Mouse (Mus musculus): Measurements from ENCODE around the gene Fgfr2. TPM values are rescaled to one million over a fixed set of nuclear protein-coding genes. Genes with fewer than 3 reads are reported as not detected.
A peak's percentile ranks its signal among the peaks of the same experiment; 100 is the strongest.

Fgfr2 gene
- polyA plus RNA-seq, 1 experiment = 114 TPM

DNA sequence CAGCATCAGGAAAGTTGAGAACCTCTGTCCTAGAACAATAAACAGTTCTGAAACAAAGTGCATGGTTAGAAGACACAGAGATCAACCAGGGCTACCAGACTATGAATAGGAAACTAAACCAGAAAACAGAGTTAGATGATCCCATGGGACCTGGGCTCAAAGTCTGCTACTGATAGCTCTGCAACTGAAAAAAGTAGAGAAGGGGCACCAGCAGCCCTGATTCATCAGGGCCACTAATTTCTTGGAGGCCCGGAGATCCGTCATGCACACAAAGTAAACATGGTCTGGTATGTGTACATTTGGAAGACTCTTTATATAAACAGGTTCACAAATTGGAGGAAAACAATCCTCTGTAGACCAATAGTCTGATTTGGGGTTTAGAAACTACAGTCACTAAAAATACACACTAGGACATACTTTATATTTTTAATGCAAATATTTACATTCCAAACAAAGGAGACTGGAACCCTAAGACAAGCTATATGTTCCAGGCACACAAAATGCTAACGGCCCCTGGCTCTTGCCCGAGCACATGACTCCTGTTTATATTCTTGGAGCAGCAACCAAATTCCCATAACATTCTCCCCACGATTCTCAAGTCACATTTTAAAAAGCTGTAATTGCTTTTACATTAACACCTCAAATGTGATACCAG is 814.5 kb downstream of the Fgfr2 start:
- TF ChIP-seq POLR2A (IDR thresholded peaks at IDR 0.05; ENCODE audit: borderline replicate concordance, extremely low read depth, low read depth, low read length) (no peak), CTCF (IDR thresholded peaks at IDR 0.05; ENCODE audit: insufficient read depth, low read length) (no peak)
- Histone ChIP-seq H3K4me3 (replicated peaks; ENCODE audit: extremely low read depth, low read depth, low read length) (no peak overlapping the region), H3K4me1 (ENCODE audit: control insufficient read depth, insufficient read depth, low read length) (peaks cover 29% of the 10 kb centered on the region)
- WGBS = 31% methylated on average over 5 of the region's 5 CpGs
- DNase-seq = no peak

- WGBS = 50% methylated on average over 6 of the region's 6 CpGs
- no peak overlapping the region for H3K4me3 ChIP-seq (replicated peaks; ENCODE audit: extremely low read depth, low read depth, low read length)
- no peak for DNase-seq
- H3K4me1 ChIP-seq (ENCODE audit: control insufficient read depth, insufficient read depth, low read length) = peaks cover 27% of the 10 kb centered on the region
- TF ChIP-seq CTCF (IDR thresholded peaks at IDR 0.05; ENCODE audit: insufficient read depth, low read length) (no peak), POLR2A (IDR thresholded peaks at IDR 0.05; ENCODE audit: borderline replicate concordance, extremely low read depth, low read depth, low read length) (no peak)
These were observed 815.4 kb downstream of the Fgfr2 start for GRCm38 (mm10) chr7:132307722-132308271.

DNA sequence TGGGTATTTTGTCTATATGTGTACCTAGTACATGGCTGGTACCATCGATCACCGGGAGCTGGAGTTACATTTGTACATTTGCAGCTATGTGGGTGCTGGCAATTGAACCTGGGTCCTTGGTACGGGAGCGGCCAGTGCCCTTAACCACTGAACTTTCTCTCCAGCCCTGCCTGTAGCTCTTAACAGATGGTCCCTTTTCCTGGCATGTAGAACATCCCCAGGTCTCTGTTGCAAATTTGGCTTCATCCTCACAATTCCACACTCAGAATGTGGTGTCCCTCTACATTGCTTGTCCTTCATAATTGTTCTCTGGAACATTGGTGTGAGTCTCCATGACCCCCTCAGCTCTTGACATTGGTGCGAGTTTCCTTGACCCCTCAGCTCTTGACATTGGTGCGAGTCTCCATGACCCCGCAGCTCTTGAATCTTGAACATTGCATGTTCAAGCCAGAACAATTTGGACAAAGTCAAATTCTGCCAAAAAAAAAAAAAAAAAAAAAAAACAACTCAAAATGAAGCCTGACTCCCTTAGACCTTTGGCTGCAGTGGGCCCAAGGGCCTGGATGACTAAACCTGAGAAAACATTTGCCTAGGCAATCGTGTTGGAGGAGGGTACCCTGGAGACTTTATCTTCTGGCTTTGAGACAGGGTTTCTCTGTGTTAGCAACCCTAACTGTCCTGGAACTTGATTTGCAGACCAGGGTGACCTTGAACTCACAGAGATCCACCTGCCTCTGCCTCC is 816.3 kb downstream of the Fgfr2 start:
- no peak overlapping the region for H3K4me3 ChIP-seq (replicated peaks; ENCODE audit: extremely low read depth, low read depth, low read length)
- 87% methylated on average over 8 of the region's 8 CpGs for WGBS
- TF ChIP-seq CTCF (IDR thresholded peaks at IDR 0.05; ENCODE audit: insufficient read depth, low read length) = no peak
- TF ChIP-seq POLR2A (IDR thresholded peaks at IDR 0.05; ENCODE audit: borderline replicate concordance, extremely low read depth, low read depth, low read length) = no peak
- DNase-seq = no peak
- H3K4me1 ChIP-seq (ENCODE audit: control insufficient read depth, insufficient read depth, low read length) = peaks cover 35% of the 10 kb centered on the region

- TF ChIP-seq CTCF (IDR thresholded peaks at IDR 0.05; ENCODE audit: insufficient read depth, low read length) (no peak), POLR2A (IDR thresholded peaks at IDR 0.05; ENCODE audit: borderline replicate concordance, extremely low read depth, low read depth, low read length) (no peak)
- no peak for DNase-seq
- 54% methylated on average over 5 of the region's 5 CpGs for WGBS
- peaks cover 37% of the 10 kb centered on the region for H3K4me1 ChIP-seq (ENCODE audit: control insufficient read depth, insufficient read depth, low read length)
- no peak overlapping the region for H3K4me3 ChIP-seq (replicated peaks; ENCODE audit: extremely low read depth, low read depth, low read length)
These were observed 817.4 kb downstream of the Fgfr2 start for GRCm38 (mm10) chr7:132305492-132306375.

DNA sequence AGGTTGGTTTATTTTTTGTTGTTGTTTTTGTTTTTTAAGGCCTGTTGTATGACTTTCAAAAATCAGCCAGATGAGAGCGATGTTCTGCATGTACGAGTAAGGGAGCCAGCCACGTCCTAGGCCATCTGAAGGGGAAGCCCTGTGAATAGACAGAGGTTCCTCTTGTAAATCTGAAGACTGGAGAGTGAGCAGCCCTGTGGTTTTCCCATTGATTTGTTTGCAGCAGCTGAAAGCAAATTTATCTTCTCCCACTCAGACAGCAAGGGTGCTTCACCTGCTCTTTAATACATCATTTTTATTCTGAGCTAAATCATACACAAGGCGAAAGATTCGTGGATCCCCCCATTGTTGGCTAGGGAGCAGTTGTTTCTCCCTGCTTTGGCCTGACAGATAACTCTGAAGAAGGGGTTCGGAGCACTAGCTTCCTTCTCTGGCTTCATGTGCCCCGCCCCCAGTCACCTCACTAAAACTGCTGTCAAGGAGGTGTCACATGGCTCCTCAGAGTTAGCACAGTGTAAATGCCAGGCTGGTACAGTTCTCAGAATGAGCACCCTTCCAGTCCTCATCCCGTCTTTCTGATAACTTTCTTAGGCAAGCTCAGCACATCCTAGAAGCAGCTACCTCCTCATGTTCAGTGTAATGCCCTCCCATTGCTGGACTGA is 818.6 kb downstream of the Fgfr2 start:
- no peak for DNase-seq
- H3K4me1 ChIP-seq (ENCODE audit: control insufficient read depth, insufficient read depth, low read length) = peaks cover 43% of the 10 kb centered on the region
- H3K4me3 ChIP-seq (replicated peaks; ENCODE audit: extremely low read depth, low read depth, low read length) = no peak overlapping the region
- WGBS = 54% methylated on average over 8 of the region's 8 CpGs
- TF ChIP-seq POLR2A (IDR thresholded peaks at IDR 0.05; ENCODE audit: borderline replicate concordance, extremely low read depth, low read depth, low read length) = no peak
- TF ChIP-seq CTCF (IDR thresholded peaks at IDR 0.05; ENCODE audit: insufficient read depth, low read length) = no peak

DNA sequence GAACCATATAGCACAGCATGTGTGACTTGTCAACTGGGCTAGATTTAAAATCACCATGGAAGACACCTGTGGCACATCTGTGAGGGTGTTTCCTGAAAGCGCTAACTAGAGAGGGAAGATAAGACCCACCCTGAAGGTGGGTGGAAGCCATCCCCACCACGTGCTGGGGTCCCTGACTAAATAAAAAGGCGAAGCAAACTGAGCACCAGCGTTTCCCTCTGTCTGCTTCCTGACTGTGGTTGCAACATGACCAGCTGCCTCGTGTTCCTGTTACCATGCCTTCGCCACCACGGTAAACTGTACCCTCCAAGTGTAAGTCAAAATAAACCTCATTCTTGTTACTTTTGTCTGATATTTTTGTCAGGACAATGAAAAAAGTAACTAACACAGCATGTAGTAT is 819.2 kb downstream of the Fgfr2 start:
- 32% methylated on average over 7 of the region's 7 CpGs for WGBS
- Histone ChIP-seq H3K4me3 (replicated peaks; ENCODE audit: extremely low read depth, low read depth, low read length) (no peak overlapping the region), H3K4me1 (ENCODE audit: control insufficient read depth, insufficient read depth, low read length) (peaks cover 43% of the 10 kb centered on the region)
- DNase-seq = no peak
- TF ChIP-seq POLR2A (IDR thresholded peaks at IDR 0.05; ENCODE audit: borderline replicate concordance, extremely low read depth, low read depth, low read length) = no peak
- no peak for TF ChIP-seq CTCF (IDR thresholded peaks at IDR 0.05; ENCODE audit: insufficient read depth, low read length)

- WGBS = 38% methylated on average over 8 of the region's 8 CpGs
- peak; percentile 26 for DNase-seq
- TF ChIP-seq CTCF (IDR thresholded peaks at IDR 0.05; ENCODE audit: insufficient read depth, low read length) = no peak
- no peak for TF ChIP-seq POLR2A (IDR thresholded peaks at IDR 0.05; ENCODE audit: borderline replicate concordance, extremely low read depth, low read depth, low read length)
- H3K4me1 ChIP-seq (ENCODE audit: control insufficient read depth, insufficient read depth, low read length) = peaks cover 37% of the 10 kb centered on the region
- no peak overlapping the region for H3K4me3 ChIP-seq (replicated peaks; ENCODE audit: extremely low read depth, low read depth, low read length)
These were observed 820.5 kb downstream of the Fgfr2 start for GRCm38 (mm10) chr7:132302508-132303241.

GRCm38 (mm10) chr7:132299661-132300210 is 823.4 kb downstream of the Fgfr2 start:
- Histone ChIP-seq H3K4me1 (ENCODE audit: control insufficient read depth, insufficient read depth, low read length) (peaks cover 29% of the 10 kb centered on the region), H3K4me3 (replicated peaks; ENCODE audit: extremely low read depth, low read depth, low read length) (no peak overlapping the region)
- TF ChIP-seq POLR2A (IDR thresholded peaks at IDR 0.05; ENCODE audit: borderline replicate concordance, extremely low read depth, low read depth, low read length) (no peak), CTCF (IDR thresholded peaks at IDR 0.05; ENCODE audit: insufficient read depth, low read length) (no peak)
- no peak for DNase-seq
- WGBS = 43% methylated on average over 5 of the region's 5 CpGs
